Mouse (Mus musculus) brain, embryonic 18.5 days (tissue): ENCODE results near the gene Cish.

Source experiments
- DNase-seq: peaks from one replicate; pipeline ENCODE4 v3.0.0-alpha.2; 2012; ENCODE audit warnings: low read depth, low spot score

Gene Cish

DNA sequence AAGGTAGTCTGAATTCAATTTTAAA lies at the start of gene Cish:
Gene Cish, plus strand, starts transcription at position 11 of the 25 bp plus-strand sequence.
- no peak for DNase-seq

DNA sequence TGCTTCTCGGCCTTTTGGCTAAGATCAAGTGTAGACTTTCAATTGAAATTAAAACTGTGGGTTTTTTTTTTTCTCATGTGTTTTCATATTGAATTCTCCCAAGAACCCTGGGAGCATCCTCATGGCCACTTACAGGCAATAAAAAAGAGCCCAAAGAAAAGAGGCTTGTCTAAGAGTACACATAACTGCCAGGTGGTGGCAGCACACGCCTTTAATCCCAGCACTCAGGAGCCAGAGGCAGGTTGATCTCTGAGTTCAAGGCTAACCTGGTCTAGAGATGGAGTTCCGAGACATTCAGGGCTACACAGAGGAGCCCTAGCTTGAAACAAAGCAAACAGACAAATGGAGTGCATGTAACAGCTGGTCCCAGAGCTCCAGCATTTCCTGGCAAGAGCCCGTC lies 49.7 kb upstream of the Cish start:
- DNase-seq = no peak

DNA sequence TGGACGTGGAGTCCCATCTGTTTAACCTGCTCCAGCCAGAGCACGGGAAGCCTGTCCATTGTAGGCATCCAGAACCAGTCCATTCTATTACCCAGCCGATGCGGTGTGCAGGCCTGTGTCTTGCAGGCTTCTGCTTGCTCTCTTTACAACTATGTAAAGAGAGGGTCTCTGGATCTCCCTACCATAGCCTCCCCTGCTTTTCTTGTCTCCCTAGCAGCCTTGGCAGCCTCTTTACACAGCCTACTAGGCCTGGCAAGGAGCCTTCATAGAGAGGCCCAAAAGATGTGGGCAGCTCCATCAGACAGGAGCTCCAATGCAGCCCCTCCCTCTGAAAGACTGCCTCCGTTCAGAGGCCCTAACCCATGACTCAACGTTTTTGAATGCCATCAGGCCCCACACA lies 46.7 kb upstream of the Cish start:
- DNase-seq = no peak

DNA sequence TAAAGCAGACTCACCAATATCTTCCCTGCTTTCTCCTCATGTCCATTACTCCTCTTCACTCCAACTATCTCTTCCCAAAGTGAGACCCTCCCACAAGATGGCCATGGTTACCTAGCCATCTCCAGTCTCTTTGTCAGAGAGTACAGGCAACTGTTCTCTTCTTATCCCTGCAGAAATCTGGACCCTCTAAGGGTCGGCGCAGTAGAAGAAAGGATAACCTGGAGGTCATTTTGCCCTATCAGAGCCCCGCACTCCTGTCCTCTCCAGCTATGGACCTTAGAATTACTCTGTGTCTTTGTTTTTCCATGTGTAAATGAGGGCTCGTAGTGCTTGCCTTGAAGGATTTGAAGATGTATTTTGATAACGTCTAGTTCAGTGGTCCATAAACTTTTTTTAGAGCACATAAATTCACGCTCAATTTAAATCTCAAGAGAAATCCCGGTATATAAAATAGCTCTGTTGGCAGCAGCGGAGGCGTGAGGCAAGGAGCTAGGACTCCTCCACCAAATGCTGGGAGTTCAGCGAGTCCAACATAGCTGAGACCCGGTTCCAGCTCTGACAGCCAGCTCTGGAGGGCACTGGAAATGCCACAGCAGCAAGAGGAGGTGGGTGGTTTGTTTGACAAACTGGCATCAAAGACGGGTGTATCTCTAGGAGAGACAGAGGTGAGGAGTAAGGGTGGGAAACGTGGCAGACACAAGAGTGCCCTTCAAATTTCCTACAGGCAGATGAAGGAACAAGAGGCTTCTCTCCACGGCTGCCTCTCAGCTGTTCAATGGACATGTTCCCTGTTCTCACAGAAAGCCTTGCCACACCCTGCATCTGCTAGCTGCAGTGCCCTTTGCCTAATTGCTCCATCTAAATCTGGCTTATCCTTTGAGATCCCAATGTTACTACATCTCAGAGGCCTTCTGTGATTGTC lies 45.1 kb upstream of the Cish start:
- no peak for DNase-seq

DNA sequence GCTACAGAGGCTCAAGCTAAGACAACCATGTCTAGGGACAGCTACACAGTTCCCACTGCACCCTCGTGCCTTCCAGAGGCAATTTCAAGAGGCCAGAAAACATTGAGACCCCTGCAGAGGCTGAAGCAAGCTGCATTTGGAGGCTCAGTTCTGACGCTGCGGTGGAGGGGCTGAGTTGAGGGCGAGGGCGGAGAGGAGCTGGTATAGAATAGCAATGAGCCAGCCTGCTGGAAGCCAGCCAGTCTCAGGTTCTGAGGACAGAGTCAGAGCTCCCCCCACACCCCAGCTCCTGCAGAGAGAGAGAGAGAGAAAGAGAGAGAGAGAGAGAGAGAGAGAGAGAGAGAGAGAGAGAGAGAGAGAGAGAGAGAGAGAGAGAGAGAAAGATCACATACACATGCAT lies 43.7 kb upstream of the Cish start:
- no peak for DNase-seq

DNA sequence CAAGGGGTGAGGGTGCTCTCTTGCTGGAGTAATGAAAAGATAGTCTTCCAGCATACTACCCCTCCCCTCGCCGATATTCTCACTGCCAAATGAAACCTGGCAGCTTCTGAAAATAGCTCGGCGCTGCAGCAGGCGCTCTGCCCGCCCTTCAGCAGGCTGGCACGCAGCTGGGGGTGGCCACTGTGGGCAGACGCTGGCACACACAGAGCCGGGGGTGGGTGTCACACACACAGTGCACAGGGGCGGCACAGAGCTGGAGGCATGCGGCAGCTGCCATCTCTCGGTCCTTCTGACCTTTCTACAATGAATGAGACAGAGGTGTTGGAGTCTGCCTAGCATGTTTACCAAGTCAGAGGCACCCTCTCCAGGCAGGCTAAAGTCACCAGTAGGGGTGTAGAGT lies 41.4 kb upstream of the Cish start:
- DNase-seq = no peak

DNA sequence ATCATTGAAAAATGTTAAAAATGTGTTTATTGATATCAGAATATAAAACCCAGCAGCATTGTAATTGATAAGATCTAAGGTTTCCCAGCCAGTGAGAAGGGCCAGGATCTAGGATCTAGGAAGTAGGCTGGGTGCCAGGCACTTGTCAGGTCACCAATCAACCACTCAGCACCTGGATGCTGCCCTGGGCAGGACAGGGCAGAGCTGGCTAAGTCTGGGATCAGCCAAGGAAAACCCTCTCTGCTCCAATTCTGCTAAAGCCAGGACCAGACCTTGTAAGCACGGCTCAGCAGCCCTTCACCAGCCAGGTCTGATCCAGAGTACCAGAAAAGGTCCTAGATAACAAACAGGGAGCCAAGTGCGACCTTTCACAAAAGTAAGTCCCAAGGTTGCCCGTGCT lies 40.9 kb upstream of the Cish start:
- no peak for DNase-seq

DNA sequence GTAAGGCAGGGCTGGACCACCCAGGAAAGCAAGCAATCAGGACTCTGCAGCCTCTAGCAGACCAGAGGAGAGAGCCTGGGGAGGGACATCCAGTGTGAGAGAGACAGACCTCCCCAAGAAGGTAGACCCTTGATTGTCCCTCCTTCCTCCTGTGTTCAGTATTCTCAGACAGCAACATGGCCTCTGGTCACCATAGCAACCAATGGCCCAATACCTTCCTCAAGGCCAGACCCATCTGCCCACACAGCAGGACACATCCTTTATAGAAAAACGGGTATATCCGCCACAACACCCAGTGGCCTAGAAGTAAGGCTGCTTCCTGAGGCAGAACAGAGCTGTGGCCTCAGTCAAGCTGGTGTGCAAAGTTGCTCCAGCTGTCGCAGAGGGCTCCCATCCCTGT lies 40.2 kb upstream of the Cish start:
- DNase-seq = no peak

DNA sequence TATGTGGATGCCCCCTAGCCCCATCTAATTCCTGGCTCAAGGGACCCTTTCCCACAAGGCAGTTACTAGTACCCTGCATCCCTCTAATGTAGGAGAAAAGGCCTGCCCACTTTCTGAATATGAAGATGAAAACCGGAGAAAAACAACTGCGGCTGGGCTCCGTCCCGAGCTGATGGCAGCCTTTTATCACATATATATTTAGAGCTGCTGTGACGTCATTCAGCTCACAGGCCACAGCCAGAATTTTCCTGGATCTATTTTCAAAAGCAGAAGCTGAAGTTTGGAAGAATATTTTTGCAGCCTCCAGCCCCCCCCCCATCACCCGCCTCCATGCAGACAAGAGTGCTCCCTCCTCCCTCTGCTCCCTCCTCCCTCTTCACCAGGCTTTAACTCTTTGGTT lies 36.3 kb upstream of the Cish start:
- no peak for DNase-seq

DNA sequence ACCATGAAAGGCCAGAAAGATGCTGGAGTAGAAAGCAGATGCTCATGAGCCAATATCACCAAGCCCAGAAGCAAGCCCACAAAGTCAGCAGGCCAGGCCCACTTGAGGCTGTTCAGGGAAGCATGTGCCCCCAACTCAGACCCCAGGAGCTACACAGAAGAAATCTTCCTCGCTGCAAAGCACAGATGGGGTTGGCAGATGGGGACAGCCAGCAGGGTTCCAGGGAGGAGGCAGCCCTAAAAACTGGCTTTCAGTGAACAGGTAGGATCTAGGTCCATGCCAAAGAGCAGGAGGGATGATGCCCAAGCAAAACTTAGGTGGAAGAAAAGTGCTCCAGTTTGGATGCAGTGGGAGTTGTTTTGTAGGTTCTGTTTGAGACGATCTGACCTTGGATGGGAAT lies 35.4 kb upstream of the Cish start:
- no peak for DNase-seq

DNA sequence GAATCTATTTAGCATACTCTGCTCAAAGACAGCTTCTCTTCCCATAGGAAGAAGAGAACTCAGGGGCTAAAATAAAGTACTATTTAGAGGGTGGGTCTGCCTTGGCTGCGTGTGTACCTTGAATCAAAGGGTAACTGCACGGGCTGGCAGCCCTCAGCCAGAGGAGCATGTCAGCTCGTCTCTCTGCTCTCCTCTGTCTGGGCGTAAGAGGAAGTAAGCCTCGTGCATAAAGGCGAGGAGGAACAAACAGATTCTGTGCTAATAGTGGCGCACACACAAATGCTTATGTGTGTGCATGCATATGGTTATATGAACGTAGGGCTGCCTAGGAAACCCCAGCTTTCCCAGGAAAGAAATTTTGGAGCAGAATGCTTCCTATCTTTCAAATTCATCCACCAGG lies 35.0 kb upstream of the Cish start:
- no peak for DNase-seq

DNA sequence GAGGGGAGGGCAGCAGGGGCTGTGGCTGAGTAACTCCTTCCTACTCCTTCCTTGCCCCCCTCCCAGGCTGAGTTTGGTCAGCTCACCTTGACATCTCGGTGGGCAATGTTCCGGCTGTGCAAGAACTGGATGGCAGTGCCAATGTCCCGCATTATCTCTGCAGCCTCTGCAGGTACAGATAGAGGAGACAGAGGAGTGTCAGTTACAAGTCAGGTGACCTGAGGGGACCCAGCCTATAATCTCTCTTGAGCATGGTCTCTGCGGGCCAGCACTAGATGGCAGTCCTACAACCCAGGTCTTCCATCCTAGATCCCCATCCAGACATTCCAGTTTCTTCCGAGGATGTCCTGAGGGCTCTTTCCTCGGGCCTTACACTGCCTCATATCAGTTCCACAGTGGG lies 34.0 kb upstream of the Cish start:
- no peak for DNase-seq

DNA sequence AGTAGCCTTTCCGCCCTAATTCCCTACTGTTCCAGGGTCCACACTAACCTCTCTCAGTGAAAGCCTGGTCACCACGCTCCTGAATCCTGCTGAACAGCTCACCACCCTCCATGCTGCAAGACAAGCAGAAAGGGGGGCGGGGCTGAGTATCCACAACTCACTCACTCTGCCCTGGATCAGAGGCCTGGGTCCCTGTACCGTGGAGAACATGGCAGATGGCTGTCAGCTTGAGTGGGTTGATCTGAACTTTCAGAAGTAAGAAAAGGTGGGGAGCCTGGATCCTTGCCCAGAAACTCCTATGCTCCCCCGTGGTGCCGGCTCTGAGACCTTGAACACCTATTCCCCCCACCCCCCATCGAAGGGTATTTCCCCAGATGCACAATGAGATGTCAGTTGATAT lies 33.5 kb upstream of the Cish start:
- no peak for DNase-seq

DNA sequence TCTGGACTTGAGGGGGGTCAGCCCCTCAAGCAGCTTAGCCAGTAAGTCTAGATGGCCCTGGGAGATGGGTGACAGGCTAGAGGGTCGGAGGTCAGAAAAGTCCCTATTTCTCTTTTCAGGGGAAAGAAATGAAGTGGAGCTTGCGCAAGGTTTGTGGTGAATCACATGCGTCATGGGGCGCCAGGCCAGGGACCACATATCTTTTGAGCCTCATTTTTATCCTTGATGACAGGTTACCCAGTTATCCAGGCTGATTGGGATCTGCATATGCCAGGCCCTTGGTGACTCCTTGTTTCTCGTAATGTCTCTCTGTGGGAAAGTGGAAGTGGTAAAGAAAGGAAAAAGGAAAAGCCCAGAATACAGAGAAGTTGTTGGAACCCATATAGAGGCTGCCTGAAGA lies 31.9 kb upstream of the Cish start:
- no peak for DNase-seq

DNA sequence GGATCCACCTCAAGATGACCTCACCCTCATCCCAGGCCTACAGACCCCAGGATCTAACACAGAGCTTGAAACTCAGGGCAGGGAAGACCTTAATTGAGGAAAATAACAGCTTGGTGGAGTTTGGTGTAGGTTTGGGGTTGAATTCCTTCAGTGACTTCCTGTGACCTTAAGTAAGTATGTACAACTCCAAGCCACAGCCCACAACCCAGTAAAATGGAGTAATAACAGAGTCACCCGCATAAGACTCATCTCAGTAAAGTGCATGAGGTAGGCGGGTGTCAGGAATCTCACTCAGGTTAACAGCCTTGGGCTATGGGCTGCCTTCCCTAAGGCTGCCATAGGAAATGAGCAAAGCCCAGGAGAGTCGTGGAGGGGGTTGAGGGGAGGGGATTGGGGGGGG lies 31.1 kb upstream of the Cish start:
- DNase-seq = no peak

DNA sequence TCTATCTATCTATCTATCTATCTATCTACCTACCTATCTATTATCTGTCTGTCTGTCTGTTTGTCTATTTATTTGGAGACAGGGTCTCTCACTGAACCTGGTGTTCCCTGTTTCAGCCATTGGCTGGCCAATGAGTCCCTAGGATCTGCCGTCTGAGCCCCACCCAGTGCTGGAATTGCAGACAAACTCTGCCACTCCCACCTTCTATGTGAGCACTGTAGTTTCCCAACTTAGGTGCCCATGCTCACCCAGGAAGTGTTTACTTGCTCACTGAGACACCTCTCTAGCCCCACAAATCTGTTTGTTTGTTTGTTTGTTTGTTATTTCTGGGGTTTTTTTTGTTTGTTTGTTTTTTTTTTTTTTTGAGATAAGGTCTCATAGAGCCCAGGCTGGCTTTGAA lies 28.8 kb upstream of the Cish start:
- DNase-seq = no peak

DNA sequence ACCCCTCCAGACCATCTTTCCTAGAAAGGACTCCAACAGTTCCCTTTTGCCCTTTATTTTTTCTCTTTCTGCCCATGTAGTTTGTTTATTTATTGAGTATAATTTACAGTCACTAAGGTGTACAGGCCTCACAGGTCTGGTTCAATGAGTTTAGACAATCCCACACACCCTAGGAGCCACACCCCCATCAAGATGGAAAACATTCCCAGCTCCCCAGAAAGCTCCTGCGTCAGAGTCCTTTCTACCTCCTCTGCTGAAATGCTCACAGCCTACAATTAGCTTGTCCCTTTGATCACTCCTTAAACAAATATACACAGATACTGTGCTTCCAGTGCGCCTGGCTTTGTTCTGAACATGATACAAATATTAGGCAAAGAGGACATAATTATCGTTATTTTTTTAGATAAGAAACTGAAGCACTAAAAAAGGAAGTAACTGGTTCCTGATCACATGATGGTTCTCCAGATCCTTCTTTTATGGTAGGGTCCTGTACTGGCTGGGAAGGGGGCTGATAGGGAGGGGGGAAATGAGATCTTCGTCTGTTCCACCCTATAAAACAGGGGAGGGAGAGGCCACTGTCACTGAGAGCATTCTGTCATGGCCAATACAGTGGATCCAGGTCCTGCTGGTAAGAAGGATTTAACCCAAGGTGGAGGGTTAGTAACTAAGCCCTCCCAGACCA lies 28.0 kb upstream of the Cish start:
- DNase-seq = no peak

DNA sequence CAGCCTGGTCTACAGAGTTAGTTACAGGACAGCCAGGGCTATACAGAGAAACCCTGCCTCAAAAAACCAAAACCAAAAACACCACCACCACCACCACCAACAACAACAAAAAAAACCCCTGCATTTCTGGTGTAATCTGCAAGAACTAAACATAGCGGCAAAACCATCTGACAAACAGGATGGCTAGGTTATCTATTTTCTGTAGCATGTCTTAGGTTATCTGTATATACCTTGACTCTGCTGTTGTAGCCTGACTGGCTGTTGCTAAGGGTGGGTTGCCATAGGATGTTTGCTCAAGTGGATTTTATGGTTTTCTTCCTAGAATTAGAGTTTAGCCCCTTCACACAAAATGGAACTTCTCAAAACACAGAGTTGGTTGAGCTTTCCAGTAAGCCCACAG lies 26.1 kb upstream of the Cish start:
- DNase-seq = no peak

DNA sequence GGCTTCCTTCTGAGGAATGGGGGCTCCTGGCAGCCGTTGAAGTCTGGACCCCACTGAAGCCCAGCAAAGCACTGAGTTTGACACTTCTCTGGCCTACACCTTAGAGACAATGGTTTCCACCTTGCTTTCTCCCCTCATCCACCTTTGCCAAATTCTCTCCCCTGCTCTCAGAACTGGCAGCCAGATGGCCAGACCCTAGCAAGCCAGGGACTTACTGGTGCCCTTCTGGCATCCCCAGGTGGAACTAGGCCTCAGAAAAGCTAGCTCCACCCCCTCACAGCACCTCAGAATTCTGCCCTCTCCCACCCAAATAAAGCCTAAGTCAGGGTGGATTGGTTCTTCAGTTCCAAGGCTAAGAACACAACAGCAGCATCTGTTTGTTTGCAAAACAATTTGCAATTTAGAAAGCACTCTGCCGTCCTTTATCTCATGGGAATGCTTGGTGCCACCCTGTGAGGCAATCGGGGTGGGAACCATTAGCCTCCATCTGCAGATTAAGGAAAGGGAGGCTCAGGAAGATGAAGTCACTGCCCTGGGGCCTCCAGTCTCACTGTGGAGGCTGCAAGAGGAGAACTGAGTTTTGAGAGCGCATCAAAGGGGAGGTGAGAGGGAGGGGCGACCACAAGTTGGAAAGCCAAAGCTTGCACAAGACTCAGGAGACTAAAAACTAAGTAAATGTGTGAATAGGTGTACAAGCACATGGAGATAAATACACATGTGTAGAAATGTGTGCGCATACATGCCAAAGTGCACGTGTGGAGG lies 24.5 kb upstream of the Cish start:
- no peak for DNase-seq

DNA sequence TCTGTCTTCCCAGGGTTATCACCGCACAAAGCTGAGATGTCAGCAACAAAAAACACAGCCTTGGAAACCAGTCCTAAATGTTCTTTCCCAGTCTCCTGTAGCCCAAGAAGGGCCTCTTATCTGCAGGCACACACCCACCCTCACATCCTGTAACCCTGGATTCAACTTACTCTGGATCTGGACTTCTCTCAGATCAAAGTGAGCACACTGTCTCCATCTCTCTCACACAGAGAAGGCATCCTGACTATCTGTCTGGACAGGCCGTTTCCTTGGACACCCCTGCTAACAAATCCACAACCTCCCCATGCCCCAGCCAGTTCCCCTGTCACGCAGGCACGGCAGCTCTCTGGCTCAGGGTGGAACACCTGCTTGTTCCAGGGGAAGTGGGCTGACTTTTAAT lies 23.5 kb upstream of the Cish start:
- no peak for DNase-seq

DNA sequence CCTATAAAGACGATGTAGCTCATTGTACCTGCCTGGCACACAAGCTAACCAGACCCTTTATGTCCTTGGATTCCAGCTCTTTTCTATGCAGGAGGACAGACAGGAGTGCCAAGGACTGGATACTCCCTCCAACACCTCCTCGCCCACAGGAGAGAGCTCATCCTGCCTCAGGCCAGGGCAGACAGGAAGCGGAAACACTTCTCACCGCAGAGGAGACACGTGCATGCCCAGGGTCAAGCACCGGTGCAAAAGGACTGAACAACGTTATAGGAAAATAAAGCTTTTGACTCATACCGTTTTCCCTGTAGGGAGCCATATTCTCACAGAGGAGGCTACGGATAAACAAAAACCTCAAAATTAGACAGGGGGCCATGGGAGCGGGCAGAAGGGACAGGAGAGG lies 22.6 kb upstream of the Cish start:
- no peak for DNase-seq

DNA sequence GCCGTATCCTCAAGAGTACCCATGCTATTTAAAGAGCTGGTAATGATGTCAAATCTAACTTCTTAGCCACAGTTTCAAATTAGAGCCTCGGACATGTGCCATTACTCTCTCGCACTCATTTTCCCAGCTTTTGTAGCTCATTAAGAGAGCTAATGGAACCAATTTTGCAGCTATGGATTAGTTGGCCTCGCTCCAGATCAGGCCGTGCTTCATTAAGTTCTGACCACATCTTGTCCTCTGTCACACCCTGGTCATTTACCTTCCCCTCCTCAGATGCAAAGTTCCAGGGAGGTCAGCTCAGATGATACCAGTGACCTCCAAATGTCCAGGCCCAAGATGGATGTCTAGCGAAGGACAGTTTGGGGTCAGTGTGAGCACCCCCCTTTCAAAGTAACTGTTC lies 21.1 kb upstream of the Cish start:
- no peak for DNase-seq

DNA sequence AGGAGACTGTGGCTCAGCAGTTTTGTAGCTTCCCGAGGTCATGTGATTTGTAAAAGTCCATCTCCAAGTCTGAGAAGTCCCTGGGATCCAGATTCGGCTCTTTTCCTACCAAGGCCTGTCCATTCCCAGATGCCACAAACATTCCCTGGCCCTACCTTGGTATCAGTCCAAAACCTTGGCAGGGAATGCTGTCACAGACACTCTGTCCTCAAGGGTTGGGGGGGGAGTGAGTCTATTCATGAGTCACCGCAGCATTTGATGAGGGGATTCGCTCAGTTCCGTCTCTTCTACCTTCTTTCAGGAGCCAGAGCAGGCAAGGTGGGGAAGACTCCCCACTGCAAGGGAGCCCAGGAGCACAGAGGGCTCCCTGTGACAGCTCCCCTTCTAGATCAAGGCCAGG lies 20.1 kb upstream of the Cish start:
- no peak for DNase-seq
